Comparison of ENCODE assay signal across 8 mouse cellular contexts in genomic region chr9:25252283-25252726, GRCm38 (mm10). TPM values are rescaled to one million over a fixed set of nuclear protein-coding genes. Genes with fewer than 3 reads are reported as not detected.
DNase-seq lines count a peak whose midpoint lies in the region; ATAC-seq and TF ChIP-seq lines count a peak whose summit lies in the region.

Sept7 (plus strand) TSS chr9:25252439.

- peak; percentile 90 for ATAC-seq in activated CD4-positive, CD25-positive, alpha-beta regulatory T cell, adult 4 months

- peaks cover 5% of the 10 kb centered on the region for H3K36me3 ChIP-seq in megakaryocyte, embryonic 14.5 days (replicated peaks; ENCODE audit: low read length)

- H3K27me3 ChIP-seq in megakaryocyte, embryonic 14.5 days (replicated peaks) = no peaks in the 10 kb centered on the region

- DNase-seq in gastrocnemius, adult 8-10 months (ENCODE audit: low spot score in 2 of 2) = peak; percentile 98 to 99
- peak; percentile 82 for DNase-seq in hindlimb bud, embryonic 11.5 days (ENCODE audit: extremely low spot score, low read depth, low spot score)
- peak; percentile 98 to 99 for DNase-seq in left cerebral cortex, adult 8-10 months (ENCODE audit: low spot score in 2 of 2)
- peak; percentile 99 to 100 for DNase-seq in right cerebral cortex, postnatal 10 days (ENCODE audit: low spot score in 2 of 2)
- DNase-seq in urinary bladder, postnatal 25 days (ENCODE audit: low spot score) = peak; percentile 99

- H3K27ac ChIP-seq in cortical plate, adult 2 months (ENCODE audit: insufficient read depth, low read length) = peak within 1 kb of the TSS; percentile 98

- TF ChIP-seq CTCF in cortical plate, adult 2 months (IDR thresholded peaks at IDR 0.05; ENCODE audit: extremely low read depth, insufficient read depth, low read length) = no peak

- no peaks in the 10 kb centered on the region for H3K9me3 ChIP-seq in megakaryocyte, embryonic 14.5 days

- peak; percentile 80 for TF ChIP-seq POLR2A in cortical plate, adult 2 months (IDR thresholded peaks at IDR 0.05; ENCODE audit: extremely low read depth, insufficient read depth, low read length)

- H3K4me3 ChIP-seq in cortical plate, adult 2 months (ENCODE audit: insufficient read depth, low read length) = peak within 1 kb of the TSS; percentile 95
- H3K4me3 ChIP-seq in megakaryocyte, embryonic 14.5 days (replicated peaks) = peak within 1 kb of the TSS; percentile 94

- no peaks in the 10 kb centered on the region; the same call in 1 of the 2 replicates for H3K4me1 ChIP-seq in cortical plate, adult 2 months (ENCODE audit: control insufficient read depth, insufficient read depth, low read length)
- H3K4me1 ChIP-seq in megakaryocyte, embryonic 14.5 days = peaks cover 34% of the 10 kb centered on the region

RNA-seq across cellular contexts. Expression of gene Sept7, which starts in this region (rescaled TPM):
- polyA plus RNA-seq in activated CD4-positive, CD25-positive, alpha-beta regulatory T cell, adult 4 months (2017; shearing (Covaris generic)) = 100 to 1,000 TPM; 425 to 492 TPM
- polyA plus RNA-seq in cortical plate, adult 2 months (2012; rRNA removed) = 312 and 335 TPM in 2 replicates
- total RNA-seq in gastrocnemius, adult 8-10 months (2022) = 10 to 100 TPM; 58.3 to 74.3 (median 66.0) TPM
- 100 to 1,000 TPM; 367 to 384 (median 373) TPM for total RNA-seq in left cerebral cortex, adult 8-10 months (2022)
- 2.4 and 7.2 TPM in 2 replicates for polyA plus RNA-seq in megakaryocyte, embryonic 14.5 days (2012; ENCODE audit: insufficient read depth, low replicate concordance)

Comparison
In these comparisons a context has a peak if more than half of its experiments do, and no peak if none do; other contexts are left out.
1. Peak in every context shown above with its lines: DNase-seq, ATAC-seq, H3K4me3 ChIP-seq and H3K27ac ChIP-seq.
2. RNA of gene Sept7 (total RNA-seq): 367 to 384 TPM in left cerebral cortex, adult 8-10 months; 58.3 to 74.3 TPM in gastrocnemius, adult 8-10 months; every median in the first group is over 4 times any median in the second.
3. RNA of gene Sept7 (polyA plus RNA-seq): 425 to 492 TPM in activated CD4-positive, CD25-positive, alpha-beta regulatory T cell, adult 4 months and 312 to 335 TPM in cortical plate, adult 2 months; 2.4 to 7.2 TPM in megakaryocyte, embryonic 14.5 days; every median in the first group is over 10 times any median in the second.